Mouse (Mus musculus): Measurements from ENCODE around the gene Pip5k1a.
"Not testable (repeated sequence)": the region's sequence is repeated elsewhere in the genome, so short reads cannot be mapped to it uniquely, and the experiment has no call there.

The Pip5k1a gene

DNA sequence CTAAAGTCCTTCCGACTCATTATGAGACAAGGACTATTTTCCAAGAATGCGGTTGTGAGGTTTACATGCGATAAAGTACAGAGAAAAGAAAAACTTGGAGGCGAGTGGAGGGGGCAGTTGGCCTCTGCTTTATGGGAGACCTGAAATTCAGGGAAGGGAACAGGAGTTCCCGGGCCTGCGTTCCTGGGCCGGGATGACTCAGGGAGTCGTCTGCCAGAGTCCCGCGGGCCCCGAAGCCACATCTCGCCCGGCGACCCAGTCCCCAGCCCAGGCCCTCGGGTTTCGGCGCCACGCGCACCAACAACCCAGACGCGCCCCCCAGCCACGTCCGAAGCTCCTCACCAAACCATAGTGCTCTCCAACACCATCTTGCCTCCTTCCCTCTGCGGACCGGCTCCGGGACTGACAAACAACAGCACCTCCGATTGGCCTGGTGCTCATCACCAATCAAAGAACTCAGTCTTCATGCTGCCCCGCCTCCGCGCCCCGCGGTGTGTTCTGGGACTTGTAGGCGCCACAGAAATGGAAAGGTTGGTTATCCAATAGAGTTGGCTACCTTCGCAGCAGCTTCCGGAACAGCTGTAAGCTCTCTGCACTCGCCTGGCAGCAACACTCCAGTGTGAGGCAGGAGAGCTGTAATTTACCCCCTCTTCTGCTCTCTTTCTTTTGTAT lies 64.4 kb downstream of the Pip5k1a start, which contains the start of gene Psmd4:
Gene Psmd4, minus strand, starts transcription at position 449 of the 672 bp plus-strand sequence.
- DNase-seq (ENCODE audit: low spot score): peak; percentile 97

DNA sequence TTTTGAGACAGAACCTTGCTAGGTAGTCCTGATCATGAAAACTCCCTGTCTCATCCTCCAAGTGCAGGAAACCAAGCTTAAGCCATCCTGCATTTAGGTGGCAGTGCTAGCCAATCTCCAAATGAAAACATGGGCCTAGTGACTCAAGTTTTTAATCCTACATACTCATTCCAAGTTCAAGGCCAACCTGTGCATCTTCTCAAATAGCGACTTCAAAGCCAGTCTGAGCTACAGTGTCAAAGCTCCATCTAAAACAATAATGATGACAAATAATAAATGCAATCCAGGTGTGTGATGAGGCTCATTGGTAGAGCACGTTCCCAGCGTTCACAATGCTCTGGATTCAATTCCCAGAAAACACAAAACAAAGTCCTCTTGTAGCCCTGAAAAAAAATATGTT lies 65.1 kb downstream of the Pip5k1a start:
- peak; percentile 29 for DNase-seq (ENCODE audit: low spot score)

DNA sequence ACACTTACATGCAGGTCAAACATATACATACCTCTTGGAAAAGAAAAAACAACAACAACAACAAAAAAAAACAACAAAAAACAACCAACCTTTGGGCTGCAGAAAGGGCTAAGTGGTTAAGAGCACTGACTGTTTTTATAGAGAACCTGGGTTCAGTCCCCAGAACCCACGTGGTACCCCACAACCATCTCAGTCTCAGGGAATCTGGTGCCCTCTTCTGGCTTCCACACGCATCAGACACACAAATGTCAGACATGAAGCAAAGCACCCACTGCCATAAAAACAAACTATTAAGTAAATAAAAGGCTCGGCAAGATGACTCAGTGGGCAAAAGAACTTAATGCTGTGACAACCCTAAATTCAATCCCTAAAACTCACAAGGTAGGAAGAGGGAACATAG lies 76.8 kb downstream of the Pip5k1a start:
- no peak for DNase-seq (ENCODE audit: low spot score)

DNA sequence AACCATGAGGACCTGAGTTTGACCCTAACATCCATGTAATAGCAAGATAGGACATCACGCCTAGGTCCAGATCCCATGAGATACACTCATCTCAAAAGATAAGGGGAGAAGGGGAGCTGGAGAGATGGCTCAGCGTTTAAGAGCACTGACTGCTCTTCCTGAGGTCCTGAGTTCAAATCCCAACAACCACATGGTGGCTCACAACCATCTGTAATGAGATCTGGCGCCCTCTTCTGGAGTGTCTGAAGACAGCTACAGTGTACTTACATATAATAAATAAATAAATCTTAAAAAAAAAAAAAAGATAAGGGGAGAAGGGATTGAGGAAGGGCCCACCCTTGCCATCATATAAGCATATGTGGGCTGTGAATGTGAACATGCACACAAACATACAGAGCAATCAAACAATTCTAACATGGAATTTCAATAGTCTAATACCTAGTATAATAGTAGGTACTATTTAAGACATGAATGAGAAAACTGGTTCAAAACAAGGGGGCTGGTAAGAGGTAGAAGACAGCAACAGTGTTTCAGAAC lies 77.4 kb downstream of the Pip5k1a start:
- DNase-seq (ENCODE audit: low spot score): not testable (repeated sequence)

- DNase-seq (ENCODE audit: low spot score): no peak
These were observed 78.1 kb downstream of the Pip5k1a start for GRCm38 (mm10) chr3:95028603-95029002.

GRCm38 (mm10) chr3:95027701-95028100 lies 79.0 kb downstream of the Pip5k1a start:
- DNase-seq (ENCODE audit: low spot score): peak; percentile 51

- DNase-seq (ENCODE audit: low spot score): no peak
These were observed 79.6 kb downstream of the Pip5k1a start for GRCm38 (mm10) chr3:95027057-95027645.

- no peak for DNase-seq (ENCODE audit: low spot score)
These were observed 81.5 kb downstream of the Pip5k1a start for GRCm38 (mm10) chr3:95025202-95025601.

GRCm38 (mm10) chr3:95024551-95024950 lies 82.2 kb downstream of the Pip5k1a start:
- no peak for DNase-seq (ENCODE audit: low spot score)

DNA sequence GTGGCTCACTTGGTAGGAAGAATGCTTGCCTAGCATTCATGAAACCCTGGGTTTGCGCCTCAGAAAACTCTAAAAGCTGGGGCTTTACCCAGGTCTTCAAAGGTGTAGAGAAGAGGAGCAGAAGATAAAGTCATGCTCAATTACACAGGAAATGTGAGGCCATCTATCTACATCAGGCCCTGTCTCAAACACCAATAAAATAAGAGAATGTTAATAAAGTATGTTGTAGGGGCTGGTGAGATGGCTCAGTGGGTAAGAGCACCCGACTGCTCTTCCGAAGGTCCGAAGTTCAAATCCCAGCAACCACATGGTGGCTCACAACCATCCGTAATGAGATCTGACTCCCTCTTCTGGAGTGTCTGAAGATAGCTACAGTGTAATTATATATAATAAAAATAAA lies 85.8 kb downstream of the Pip5k1a start:
- DNase-seq (ENCODE audit: low spot score): not testable (repeated sequence)

DNA sequence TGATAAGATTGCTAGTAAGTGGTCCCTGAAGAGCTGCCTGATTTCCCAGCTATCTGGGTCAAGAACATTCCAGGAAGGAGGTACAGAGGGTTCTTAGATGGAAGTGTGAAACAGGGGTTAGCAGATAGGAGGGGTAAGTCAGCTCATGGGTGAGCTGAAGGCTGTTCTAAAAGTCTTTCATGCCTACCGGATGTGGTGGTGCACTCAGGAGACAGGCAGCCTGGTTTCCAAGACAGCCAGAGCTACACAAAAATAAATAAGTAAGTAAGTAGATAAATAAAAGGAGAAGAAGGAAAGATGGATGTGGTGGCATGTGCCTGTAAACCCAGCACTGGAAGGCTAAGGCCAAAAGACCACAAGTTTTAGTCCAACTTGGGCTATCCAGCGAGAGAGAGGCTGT lies 88.0 kb downstream of the Pip5k1a start:
- no peak for DNase-seq (ENCODE audit: low spot score)

DNA sequence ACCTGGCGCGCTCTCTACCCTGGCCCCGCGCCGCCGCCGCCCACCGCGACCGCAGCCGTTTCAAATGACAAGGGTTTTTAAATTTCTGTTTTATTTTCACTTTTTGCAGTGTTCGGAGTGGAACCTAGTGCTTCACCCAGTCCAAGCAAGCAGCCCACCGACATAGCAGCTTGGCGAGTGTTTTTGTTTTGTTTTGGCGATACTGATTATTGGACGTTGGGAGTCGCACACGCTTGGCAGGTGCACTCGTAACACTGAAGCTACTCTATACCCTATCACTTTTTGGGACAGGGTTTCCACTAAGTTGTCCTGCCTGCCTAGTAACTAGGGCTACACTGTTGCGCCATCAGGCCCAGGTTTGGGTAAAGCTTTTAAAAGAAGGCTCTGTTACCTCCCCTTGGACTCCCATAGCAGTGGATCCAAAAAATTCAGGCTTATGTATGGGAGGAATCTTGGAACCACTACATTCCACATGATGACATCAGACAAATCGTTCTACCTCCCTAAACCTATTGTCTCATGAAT lies 90.1 kb downstream of the Pip5k1a start:
- DNase-seq (ENCODE audit: low spot score): no peak

DNA sequence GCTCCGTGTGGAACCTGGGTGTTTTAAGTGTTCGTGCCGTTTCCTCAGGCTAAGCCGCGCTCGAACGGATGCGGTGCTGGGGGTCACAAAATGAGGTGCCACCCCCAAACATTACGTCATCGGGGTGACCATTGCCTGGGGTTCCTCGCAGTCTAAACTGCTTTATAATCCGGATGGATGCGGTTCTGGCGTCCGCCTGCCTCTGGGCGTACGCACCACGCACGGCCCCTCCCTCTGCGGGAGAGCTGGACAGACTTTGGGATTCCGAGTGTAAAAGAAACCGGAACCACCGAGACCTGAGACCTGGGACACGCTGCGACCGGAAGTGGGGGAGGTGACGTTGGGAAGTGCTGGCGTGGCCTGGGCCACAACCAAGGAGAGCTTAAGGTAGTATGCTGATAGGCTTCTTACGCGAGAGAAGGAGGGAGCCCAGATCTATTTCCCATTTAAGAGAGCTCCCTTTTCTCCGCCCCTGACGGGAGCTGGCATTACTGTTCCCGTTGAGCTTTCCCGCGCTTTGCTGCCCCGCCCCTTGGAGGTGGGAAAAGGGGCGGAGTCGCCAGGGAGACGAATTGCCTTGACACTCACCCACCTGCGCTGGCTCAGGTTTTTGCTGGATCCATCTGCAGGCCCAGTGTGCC lies 90.7 kb downstream of the Pip5k1a start:
- DNase-seq (ENCODE audit: low spot score): peak; percentile 92

DNA sequence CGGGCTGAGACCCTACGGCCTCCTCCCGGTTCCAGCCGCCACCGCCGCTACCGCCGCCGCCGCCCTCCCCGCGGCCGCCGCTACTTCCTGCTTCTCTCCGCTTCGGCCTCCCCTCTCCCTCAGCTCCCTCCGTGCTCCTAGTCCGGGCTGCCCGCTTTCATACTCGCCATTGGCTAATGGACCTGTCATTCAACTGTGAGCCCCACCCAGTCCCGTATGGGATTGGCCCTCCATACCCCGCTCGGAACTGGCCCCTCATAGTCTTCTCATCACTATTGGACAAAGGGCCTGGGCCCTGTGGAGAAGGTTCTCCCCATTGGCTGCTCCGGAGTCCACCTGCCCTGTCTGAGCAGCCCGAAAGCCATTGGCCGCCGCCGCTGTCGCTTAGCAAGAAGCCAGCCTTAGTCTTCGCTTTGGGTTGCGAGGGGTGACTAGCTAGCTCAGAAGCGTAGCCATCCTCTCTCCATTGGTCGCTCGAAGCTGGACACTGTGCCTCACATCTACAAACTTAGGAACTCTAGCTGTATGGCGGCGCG lies 91.3 kb downstream of the Pip5k1a start, which contains the start of gene Zfp687:
Gene Zfp687, minus strand, starts transcription at position 112 of the 536 bp plus-strand sequence.
- DNase-seq (ENCODE audit: low spot score): peak; percentile 99

- peak; percentile 60 for DNase-seq (ENCODE audit: low spot score)
These were observed 92.1 kb downstream of the Pip5k1a start for GRCm38 (mm10) chr3:95014428-95015151.

DNA sequence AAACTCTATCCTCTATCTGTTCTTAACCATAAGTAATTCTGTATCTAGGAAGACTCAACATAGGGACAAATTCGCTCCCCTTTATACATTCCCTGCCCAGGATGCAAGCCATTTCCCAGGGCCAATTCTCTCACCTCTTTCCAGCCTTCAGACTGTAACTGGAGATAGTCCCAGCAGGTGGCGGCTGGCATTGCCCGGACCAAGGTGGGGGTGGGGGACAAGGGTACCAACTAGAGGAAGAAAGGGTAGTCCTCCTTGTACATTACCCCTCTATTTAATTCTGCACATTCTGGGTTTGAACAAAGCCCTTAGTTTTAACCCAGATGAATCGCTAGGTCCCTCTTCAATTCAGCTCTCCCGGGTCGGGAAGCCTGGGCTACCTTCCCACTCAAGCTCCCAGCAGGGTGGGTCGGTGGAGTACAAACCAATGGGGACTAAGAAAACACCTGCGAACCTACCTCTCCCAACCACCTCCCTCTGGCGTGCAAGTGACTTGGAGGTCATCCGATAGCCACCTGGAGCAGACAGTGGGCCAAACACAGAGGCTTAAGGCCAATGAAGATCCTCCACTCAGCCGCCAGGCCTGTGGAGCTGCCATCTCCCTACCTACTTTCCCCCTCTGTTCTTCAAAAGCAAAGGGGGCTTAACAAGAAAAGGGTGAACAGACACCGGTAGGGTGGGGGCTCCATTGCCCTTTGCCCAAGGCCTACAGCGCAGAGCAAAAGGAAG lies 92.9 kb downstream of the Pip5k1a start:
- DNase-seq (ENCODE audit: low spot score): peak; percentile 30

DNA sequence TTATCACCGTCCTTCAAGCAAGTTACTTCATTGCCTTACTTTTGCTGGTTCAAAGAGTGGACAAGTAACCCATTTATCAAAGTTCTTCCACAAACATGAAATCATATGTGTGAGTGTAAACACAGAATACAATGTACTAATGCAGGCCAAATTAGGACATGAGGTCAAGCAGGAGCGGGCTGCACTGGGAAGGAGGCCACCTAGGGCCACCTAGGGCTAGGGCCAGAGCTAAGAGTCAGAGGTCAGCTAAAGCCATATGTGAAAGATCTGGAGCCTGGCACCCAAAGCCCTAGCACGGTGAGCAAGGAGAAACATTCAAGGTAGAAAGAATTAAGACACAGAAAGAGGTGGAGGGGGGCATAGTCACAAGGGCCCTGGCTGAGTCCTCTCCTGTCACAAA lies 93.7 kb downstream of the Pip5k1a start:
- DNase-seq (ENCODE audit: low spot score): no peak

GRCm38 (mm10) chr3:95010396-95010795 lies 96.3 kb downstream of the Pip5k1a start:
- DNase-seq (ENCODE audit: low spot score): no peak

All from MN1 (cell line).